Mouse (Mus musculus) E14TG2a.4 (cell line): Measurements from ENCODE around the gene Spns3.
"Not testable (repeated sequence)": the region's sequence is repeated elsewhere in the genome, so short reads cannot be mapped to it uniquely, and the experiment has no call there.

Source experiments
- H3K27me3 ChIP-seq: 2 replicates; pipeline ENCODE4 v1.6.1; 2014; ENCODE audit warnings: low read length, control low read depth; ENCODE audit not compliant: insufficient read depth
- H3K36me3 ChIP-seq: 2 replicates; pipeline ENCODE4 v1.6.1; 2014; ENCODE audit warnings: low read length, control low read depth; ENCODE audit not compliant: insufficient read depth
- H3K4me1 ChIP-seq: replicated peaks from 2 replicates; pipeline ENCODE4 v1.6.1; 2014; ENCODE audit warnings: low read depth, low read length, control low read depth
- H3K4me3 ChIP-seq: replicated peaks from 2 replicates; pipeline ENCODE4 v1.5.1; 2014; ENCODE audit warnings: mild to moderate bottlenecking, low read length
- H3K9me3 ChIP-seq: 2 replicates; pipeline ENCODE4 v1.6.1; 2014; ENCODE audit warnings: low read length, control low read depth
- CTCF ChIP-seq: conservative IDR thresholded peaks from 2 replicates; pipeline ENCODE4 v1.5.1; 2014; ENCODE audit warnings: low read length
- NANOG ChIP-seq: IDR thresholded peaks from 2 replicates; pipeline ENCODE4 v1.6.1; 2014; ENCODE audit warnings: borderline replicate concordance, low read length, mixed read lengths
- POU5F1 ChIP-seq: IDR thresholded peaks from 2 replicates; pipeline ENCODE4 v1.6.1; 2014; ENCODE audit warnings: low read length, borderline replicate concordance

Gene Spns3

GRCm38 (mm10) chr11:72564232-72564807, 14.0 kb upstream of the Spns3 start:
- H3K4me1 ChIP-seq = peaks cover 21% of the 10 kb centered on the region
- no peaks in the 10 kb centered on the region for H3K27me3 ChIP-seq
- no peak overlapping the region for H3K4me3 ChIP-seq
- TF ChIP-seq CTCF = peak; percentile 91
- TF ChIP-seq NANOG = no peak
- H3K36me3 ChIP-seq = no peaks in the 10 kb centered on the region
- H3K9me3 ChIP-seq = no peaks in the 10 kb centered on the region

DNA sequence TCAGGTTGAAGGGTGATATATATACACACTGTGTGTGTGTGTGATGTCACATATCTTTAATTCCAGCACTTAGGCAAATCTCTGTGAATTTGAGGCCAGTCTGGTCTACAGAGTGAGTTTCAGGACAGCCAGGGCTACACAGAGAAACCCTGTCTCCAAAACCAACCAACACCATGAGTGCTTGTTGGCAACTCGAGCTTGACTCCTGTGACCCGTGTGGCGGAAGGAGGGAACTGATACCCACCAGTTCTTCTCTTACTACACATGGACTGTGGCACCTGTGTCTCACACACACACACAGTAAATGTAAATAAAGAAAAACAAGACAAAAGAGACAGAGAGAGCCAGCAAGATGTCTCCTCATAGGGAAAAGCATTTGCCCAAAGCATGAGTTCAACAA, 10.4 kb upstream of the Spns3 start:
- H3K9me3 ChIP-seq = no peaks in the 10 kb centered on the region
- no peaks in the 10 kb centered on the region for H3K36me3 ChIP-seq
- TF ChIP-seq POU5F1 = no peak
- TF ChIP-seq NANOG = no peak
- TF ChIP-seq CTCF = no peak
- H3K27me3 ChIP-seq = no peaks in the 10 kb centered on the region
- H3K4me1 ChIP-seq = no peaks in the 10 kb centered on the region; the same call in 1 of the 2 replicates
- H3K4me3 ChIP-seq = no peak overlapping the region

DNA sequence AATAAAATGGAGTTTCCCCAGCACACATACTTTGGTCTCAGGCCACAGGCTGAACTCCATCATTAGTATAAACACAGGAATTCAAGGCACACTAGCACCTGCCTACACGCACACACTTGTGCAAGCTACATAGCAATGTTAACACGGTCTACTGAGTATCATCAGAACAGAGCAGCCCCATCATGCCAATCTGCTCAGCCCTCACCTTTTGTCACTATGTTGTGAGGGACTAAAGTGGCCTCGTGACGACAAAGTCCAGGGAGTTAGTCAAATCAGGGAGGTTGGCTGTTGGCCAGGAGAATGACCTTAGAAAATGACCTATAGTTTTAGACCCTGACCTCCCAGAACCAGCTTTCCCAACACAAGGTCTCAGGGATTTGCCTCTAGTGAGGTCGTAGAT, 7.8 kb upstream of the Spns3 start:
- no peaks in the 10 kb centered on the region; the same call in 1 of the 2 replicates for H3K4me1 ChIP-seq
- TF ChIP-seq CTCF (no peak), POU5F1 (no peak), NANOG (no peak)
- no peak overlapping the region for H3K4me3 ChIP-seq
- H3K9me3 ChIP-seq = no peaks in the 10 kb centered on the region
- H3K36me3 ChIP-seq = no peaks in the 10 kb centered on the region
- no peaks in the 10 kb centered on the region for H3K27me3 ChIP-seq

- Histone ChIP-seq H3K36me3 (no peaks in the 10 kb centered on the region), H3K9me3 (no peaks in the 10 kb centered on the region), H3K4me1 (no peaks in the 10 kb centered on the region; the same call in 1 of the 2 replicates), H3K27me3 (no peaks in the 10 kb centered on the region), H3K4me3 (no peak overlapping the region)
- TF ChIP-seq NANOG (no peak), POU5F1 (no peak), CTCF (no peak)
Measured at GRCm38 (mm10) chr11:72556953-72557352, 6.6 kb upstream of the Spns3 start.

DNA sequence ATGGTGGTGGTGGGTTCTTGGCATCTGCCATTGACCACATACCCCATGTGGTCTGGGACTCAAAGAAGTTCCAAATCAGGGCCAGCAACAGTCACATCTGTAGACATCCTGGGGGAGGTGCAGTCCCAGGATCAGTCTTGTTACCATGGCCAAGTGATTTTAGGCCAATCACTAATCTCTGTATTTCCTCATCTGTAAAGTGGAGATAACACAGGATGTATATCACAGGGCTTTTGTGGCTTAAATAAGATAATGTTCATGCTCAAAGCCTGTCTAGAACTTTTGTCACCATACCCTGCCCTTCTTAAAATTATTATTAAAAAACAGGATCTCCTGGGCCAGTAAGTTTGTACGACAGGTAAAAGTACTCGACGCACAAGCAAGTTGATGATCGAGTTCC, 6.2 kb upstream of the Spns3 start:
- H3K9me3 ChIP-seq = no peaks in the 10 kb centered on the region
- TF ChIP-seq NANOG (no peak), CTCF (no peak), POU5F1 (no peak)
- no peak overlapping the region for H3K4me3 ChIP-seq
- no peaks in the 10 kb centered on the region for H3K27me3 ChIP-seq
- H3K36me3 ChIP-seq = no peaks in the 10 kb centered on the region
- H3K4me1 ChIP-seq = no peaks in the 10 kb centered on the region; the same call in 1 of the 2 replicates

DNA sequence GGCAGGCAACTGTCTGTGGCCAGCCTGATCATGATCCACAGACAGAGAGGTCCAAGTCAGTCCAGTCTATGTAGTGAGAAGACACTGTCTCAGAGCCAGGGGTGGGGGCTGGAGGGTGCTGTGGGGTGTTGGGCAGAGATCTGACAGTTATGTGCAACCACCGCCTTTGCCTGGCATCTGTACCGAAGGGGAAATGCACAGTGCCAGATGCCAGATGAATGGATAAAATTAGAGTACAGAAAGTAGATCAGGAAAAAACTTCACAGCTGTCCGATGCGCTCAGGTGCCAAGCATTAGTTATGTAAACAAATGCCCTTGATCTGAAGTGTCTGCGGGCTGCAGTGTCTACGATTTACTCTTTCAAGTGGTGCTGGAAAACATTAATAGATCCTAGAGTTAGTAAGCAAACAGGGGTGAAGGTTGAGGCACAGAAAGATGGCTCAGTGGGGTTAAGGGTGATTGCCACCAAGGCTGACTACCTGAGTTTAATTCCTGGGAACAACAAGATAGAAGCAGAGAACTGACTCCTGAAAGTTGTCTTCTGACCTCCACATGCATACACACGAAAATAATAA, 1.3 kb upstream of the Spns3 start:
- H3K27me3 ChIP-seq = peaks cover 3% of the 10 kb centered on the region; the same call in 1 of the 2 replicates
- H3K4me1 ChIP-seq = peaks cover 5% of the 10 kb centered on the region; the same call in 1 of the 2 replicates
- H3K36me3 ChIP-seq = no peaks in the 10 kb centered on the region
- TF ChIP-seq NANOG = no peak
- TF ChIP-seq CTCF = no peak
- no peak for TF ChIP-seq POU5F1
- no peak overlapping the region for H3K4me3 ChIP-seq
- no peaks in the 10 kb centered on the region for H3K9me3 ChIP-seq

DNA sequence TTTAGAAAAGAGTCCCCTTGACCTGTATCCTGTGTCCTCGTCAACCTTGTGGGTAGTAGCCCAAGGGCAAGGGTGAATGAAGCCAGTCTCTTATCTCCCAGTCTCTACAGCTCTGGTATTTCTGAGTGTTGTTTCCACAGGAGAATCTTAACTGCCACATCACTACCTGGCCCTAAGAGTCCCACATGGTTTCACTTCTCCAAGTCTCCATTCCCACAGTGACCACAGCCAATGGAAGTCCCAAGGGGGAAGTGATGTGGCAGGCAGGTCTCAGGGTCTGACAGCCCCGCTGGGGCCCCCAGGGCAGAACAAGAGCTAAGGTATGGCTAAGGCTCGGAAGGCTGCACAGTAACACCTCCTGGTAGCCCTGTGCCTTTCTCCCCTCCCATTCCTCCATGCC, 3.1 kb downstream of the Spns3 start:
- Histone ChIP-seq H3K4me3 (no peak overlapping the region), H3K36me3 (no peaks in the 10 kb centered on the region), H3K27me3 (peaks cover 3% of the 10 kb centered on the region; the same call in 1 of the 2 replicates), H3K4me1 (peaks cover 12% of the 10 kb centered on the region), H3K9me3 (no peaks in the 10 kb centered on the region)
- no peak for TF ChIP-seq CTCF
- TF ChIP-seq POU5F1 = no peak
- no peak for TF ChIP-seq NANOG

GRCm38 (mm10) chr11:72544716-72545115, 5.6 kb downstream of the Spns3 start:
- H3K4me3 ChIP-seq = no peak overlapping the region
- no peaks in the 10 kb centered on the region for H3K36me3 ChIP-seq
- H3K9me3 ChIP-seq = no peaks in the 10 kb centered on the region
- peaks cover 25% of the 10 kb centered on the region for H3K4me1 ChIP-seq
- H3K27me3 ChIP-seq = peaks cover 3% of the 10 kb centered on the region; the same call in 1 of the 2 replicates
- TF ChIP-seq POU5F1 (no peak), CTCF (no peak), NANOG (no peak)

DNA sequence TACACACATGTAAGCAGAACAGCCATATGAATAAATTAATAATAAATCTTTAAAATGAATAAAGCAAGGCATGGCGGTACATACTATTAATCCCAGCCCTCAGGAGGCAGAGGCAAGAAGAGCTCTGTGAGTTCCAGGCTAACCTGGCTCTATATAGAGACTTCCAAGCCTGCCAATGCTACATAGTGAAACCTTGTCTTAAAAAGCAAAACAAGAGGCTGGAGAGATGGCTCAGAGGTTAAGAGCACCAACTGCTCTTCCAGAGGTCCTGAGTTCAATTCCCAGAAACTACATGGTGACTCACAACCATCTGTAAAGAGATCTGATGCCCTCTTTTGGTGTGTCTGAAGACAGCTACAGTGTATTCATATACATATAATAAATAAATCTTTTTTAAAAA, 6.6 kb downstream of the Spns3 start:
- H3K4me1 ChIP-seq = peaks cover 32% of the 10 kb centered on the region
- not testable (repeated sequence) for H3K27me3 ChIP-seq, H3K36me3 ChIP-seq, H3K4me3 ChIP-seq, H3K9me3 ChIP-seq
